Mouse (Mus musculus) neural tube, embryonic 14.5 days (tissue): ENCODE measurements around the gene Tec. TPM values are rescaled to one million over a fixed set of nuclear protein-coding genes. Genes with fewer than 3 reads are reported as not detected.

Experiments used
- ATAC-seq: fragments of 200-750 bp; cut with Nextera tagmentation; 2 replicates; pipeline ENCODE4 v1.8.0; 2017; ENCODE audit warnings: low read depth, mild to moderate bottlenecking, moderate TSS enrichment, moderate library complexity
- H3K27ac ChIP-seq: fragments of 300-500 bp; sonication (generic); 2 replicates; pipeline ENCODE4 v1.5.1; 2014; ENCODE audit warnings: low read depth, mild to moderate bottlenecking, control low read depth, low read length, moderate library complexity, mixed read lengths
- H3K27me3 ChIP-seq: fragments of 300-500 bp; sonication (generic); 2 replicates; pipeline ENCODE4 v1.6.1; 2014; ENCODE audit warnings: low read length; ENCODE audit not compliant: control insufficient read depth, insufficient read depth
- H3K36me3 ChIP-seq: fragments of 300-500 bp; sonication (generic); 2 replicates; pipeline ENCODE4 v1.6.1; 2014; ENCODE audit warnings: low read length, mixed read lengths; ENCODE audit not compliant: control insufficient read depth, insufficient read depth
- H3K4me1 ChIP-seq: fragments of 300-500 bp; sonication (generic); 2 replicates; pipeline ENCODE4 v1.6.1; 2014; ENCODE audit warnings: low read length; ENCODE audit not compliant: control insufficient read depth, insufficient read depth
- H3K4me2 ChIP-seq: fragments of 300-500 bp; sonication (generic); 2 replicates; pipeline ENCODE4 v1.6.1; 2014; ENCODE audit warnings: mild to moderate bottlenecking, low read depth, low read length, control low read depth
- H3K4me3 ChIP-seq: fragments of 300-500 bp; sonication (generic); 2 replicates; pipeline ENCODE4 v1.5.1; 2014; ENCODE audit warnings: low read depth, low read length, control low read depth, mixed read lengths
- H3K9ac ChIP-seq: fragments of 300-500 bp; sonication (generic); replicated peaks from 2 replicates; pipeline ENCODE4 v1.6.1; 2014; ENCODE audit warnings: low read depth, mild to moderate bottlenecking, control low read depth, low read length, mixed read lengths
- H3K9me3 ChIP-seq: fragments of 300-500 bp; sonication (generic); 2 replicates; pipeline ENCODE4 v1.6.1; 2016; ENCODE audit warnings: low read length; ENCODE audit not compliant: control insufficient read depth
- WGBS: fragments of 180-500 bp; shearing (Covaris S2); extraction: QIAGEN DNeasy Blood & Tissue Kit; methylation state at CpG from one replicate; pipeline ENCODE4 v1.1.7; 2014; 5-methylcytosine and 5-hydroxymethylcytosine counted together
- polyA plus RNA-seq: library from polyadenylated mRNA; unstranded; fragments of >200 nt; fragmentation: Nextera tagmentation; extraction: Ambion mirVana; gene quantifications from 2 replicates; pipeline ENCODE4 v1.2.1, GENCODE M21; 2014

Tec gene
- polyA plus RNA-seq, 1 experiment from 2014 or later = 5.8 TPM

GRCm38 (mm10) chr5:72763546-72763945 is 104.7 kb downstream of the Tec start:
- 92% methylated on average over 5 of the region's 5 CpGs for WGBS
- Histone ChIP-seq H3K4me1 (no peaks in the 10 kb centered on the region), H3K4me2 (no peak overlapping the region), H3K27me3 (no peaks in the 10 kb centered on the region), H3K36me3 (no peaks in the 10 kb centered on the region), H3K9me3 (no peaks in the 10 kb centered on the region), H3K27ac (no peak overlapping the region), H3K9ac (no peak overlapping the region), H3K4me3 (no peak overlapping the region)
- ATAC-seq = no peak

- no peak overlapping the region for H3K27ac ChIP-seq
- H3K27me3 ChIP-seq = no peaks in the 10 kb centered on the region
- H3K4me1 ChIP-seq = no peaks in the 10 kb centered on the region
- H3K4me2 ChIP-seq = no peak overlapping the region
- H3K36me3 ChIP-seq = no peaks in the 10 kb centered on the region
- H3K4me3 ChIP-seq = no peak overlapping the region
- no peak overlapping the region for H3K9ac ChIP-seq
- H3K9me3 ChIP-seq = no peaks in the 10 kb centered on the region
- WGBS = 68% methylated on average over 3 of the region's 3 CpGs
- no peak for ATAC-seq
These were observed 105.3 kb downstream of the Tec start for GRCm38 (mm10) chr5:72763025-72763424.

GRCm38 (mm10) chr5:72761758-72762157 is 106.5 kb downstream of the Tec start:
- Histone ChIP-seq H3K36me3 (no peaks in the 10 kb centered on the region), H3K4me2 (no peak overlapping the region), H3K27me3 (no peaks in the 10 kb centered on the region), H3K27ac (no peak overlapping the region), H3K4me1 (no peaks in the 10 kb centered on the region), H3K4me3 (no peak overlapping the region), H3K9ac (no peak overlapping the region), H3K9me3 (no peaks in the 10 kb centered on the region)
- 45% methylated on average over 5 of the region's 5 CpGs for WGBS
- ATAC-seq = no peak

GRCm38 (mm10) chr5:72761237-72761636 is 107.0 kb downstream of the Tec start:
- no peaks in the 10 kb centered on the region for H3K9me3 ChIP-seq
- no peaks in the 10 kb centered on the region for H3K27me3 ChIP-seq
- no peaks in the 10 kb centered on the region for H3K4me1 ChIP-seq
- 77% methylated on average over 5 of the region's 5 CpGs for WGBS
- H3K9ac ChIP-seq = no peak overlapping the region
- no peak overlapping the region for H3K4me2 ChIP-seq
- H3K36me3 ChIP-seq = no peaks in the 10 kb centered on the region
- no peak overlapping the region for H3K4me3 ChIP-seq
- ATAC-seq = no peak
- H3K27ac ChIP-seq = no peak overlapping the region

- WGBS = 76% methylated on average over 13 of the region's 13 CpGs
- peak; percentile 56 for ATAC-seq
These were observed 109.1 kb downstream of the Tec start for GRCm38 (mm10) chr5:72758925-72759924.

GRCm38 (mm10) chr5:72757155-72757773 is 111.0 kb downstream of the Tec start:
- H3K4me3 ChIP-seq = no peak overlapping the region
- no peaks in the 10 kb centered on the region for H3K4me1 ChIP-seq
- no peaks in the 10 kb centered on the region for H3K36me3 ChIP-seq
- no peak overlapping the region for H3K9ac ChIP-seq
- no peaks in the 10 kb centered on the region for H3K27me3 ChIP-seq
- peak; percentile 70; the same call in 1 of the 2 replicates for ATAC-seq
- no peak overlapping the region for H3K4me2 ChIP-seq
- no peak overlapping the region for H3K27ac ChIP-seq
- H3K9me3 ChIP-seq = no peaks in the 10 kb centered on the region
- WGBS = 70% methylated on average over 18 of the region's 18 CpGs

More at GRCm38 (mm10) chr5:72758925-72759924, 109.1 kb downstream of the Tec start:
- Histone ChIP-seq H3K9me3 (no peaks in the 10 kb centered on the region), H3K4me2 (no peak overlapping the region), H3K27me3 (no peaks in the 10 kb centered on the region), H3K27ac (no peak overlapping the region), H3K4me3 (no peak overlapping the region), H3K36me3 (no peaks in the 10 kb centered on the region), H3K4me1 (no peaks in the 10 kb centered on the region), H3K9ac (no peak overlapping the region)

GRCm38 (mm10) chr5:72755941-72756340 is 112.3 kb downstream of the Tec start:
- Histone ChIP-seq H3K4me3 (no peak overlapping the region), H3K9ac (no peak overlapping the region), H3K4me1 (no peaks in the 10 kb centered on the region), H3K9me3 (no peaks in the 10 kb centered on the region), H3K27me3 (no peaks in the 10 kb centered on the region), H3K36me3 (no peaks in the 10 kb centered on the region), H3K4me2 (no peak overlapping the region), H3K27ac (no peak overlapping the region)
- ATAC-seq = no peak
- 94% methylated on average over 8 of the region's 8 CpGs for WGBS

- Histone ChIP-seq H3K27ac (no peak overlapping the region), H3K4me3 (no peak overlapping the region), H3K9ac (no peak overlapping the region), H3K4me1 (no peaks in the 10 kb centered on the region), H3K4me2 (no peak overlapping the region), H3K9me3 (no peaks in the 10 kb centered on the region), H3K36me3 (no peaks in the 10 kb centered on the region), H3K27me3 (no peaks in the 10 kb centered on the region)
- no peak for ATAC-seq
- WGBS = 85% methylated on average over 2 of the region's 2 CpGs
These were observed 113.2 kb downstream of the Tec start for GRCm38 (mm10) chr5:72755035-72755434.

GRCm38 (mm10) chr5:72752585-72752984 is 115.7 kb downstream of the Tec start, which contains the start of gene Txk:
TSS of gene Txk (minus strand) at chr5:72752777.
- Histone ChIP-seq H3K27me3 (no peaks in the 10 kb centered on the region), H3K4me1 (no peaks in the 10 kb centered on the region), H3K27ac (no peak within 1 kb of the TSS), H3K36me3 (no peaks in the 10 kb centered on the region), H3K4me2 (no peak within 1 kb of the TSS), H3K9ac (no peak within 1 kb of the TSS), H3K4me3 (no peak within 1 kb of the TSS), H3K9me3 (no peaks in the 10 kb centered on the region)
- no peak for ATAC-seq
- 89% methylated on average over 5 of the region's 5 CpGs for WGBS
